In the genomic region with DNA sequence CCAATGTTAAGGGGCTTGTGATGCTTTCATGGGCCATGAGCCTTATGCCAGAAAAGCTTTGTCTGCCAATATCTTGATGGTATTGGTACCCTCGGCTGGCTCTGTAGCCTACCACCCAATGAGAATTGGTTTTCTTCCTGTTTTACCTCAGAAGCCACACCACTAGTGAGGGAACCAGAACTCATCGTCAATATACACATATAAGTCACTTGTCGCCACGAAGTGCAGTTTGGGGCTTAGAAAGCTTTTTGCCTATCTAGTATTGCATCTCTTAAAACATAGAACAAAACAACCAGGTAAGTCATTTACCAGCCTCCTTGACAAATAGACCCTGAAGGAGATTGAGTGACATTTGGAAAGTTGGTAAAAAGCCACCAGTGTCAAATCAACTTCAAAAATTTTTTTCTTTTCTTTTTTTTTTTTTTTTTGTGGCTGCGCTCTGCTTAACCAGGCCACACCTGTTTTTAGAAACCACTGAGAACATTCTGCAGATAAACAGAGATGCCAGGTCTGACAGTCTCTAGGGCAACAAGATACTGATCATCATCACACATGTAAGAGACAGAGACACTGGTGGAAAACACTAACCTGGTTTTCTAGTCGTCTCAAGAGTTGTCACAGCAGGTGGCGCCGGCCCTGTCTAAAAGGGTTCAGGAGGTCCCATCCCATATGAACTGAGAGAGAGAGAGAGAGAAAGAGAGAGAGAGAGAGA, we compare ENCODE assay signal across 19 mouse cellular contexts.
A peak's percentile ranks its signal among the peaks of the same experiment; 100 is the strongest.
DNase-seq lines count a peak whose midpoint lies in the region; ATAC-seq and TF ChIP-seq lines count a peak whose summit lies in the region.
"Had no signal": no experiment of that assay in that cellular context is flagged by ENCODE, and none has a peak within 500 bp of the region (broad histone marks: within the 10 kb centered on the region; RNA-seq: fewer than 3 reads in every experiment).

No protein-coding gene starts in this region.

- H3K4me1 ChIP-seq in lung, postnatal 0 days (ENCODE audit: insufficient read depth, low read depth, low read length), result no peaks in the 10 kb centered on the region
- peaks cover 4% of the 10 kb centered on the region; the same call in 1 of the 2 replicates for H3K4me1 ChIP-seq in small intestine, adult 2 months (ENCODE audit: control insufficient read depth, insufficient read depth, insufficient read length, low read length)
- no peaks in the 10 kb centered on the region for H3K4me1 ChIP-seq in hindbrain, embryonic 11.5 days (replicated peaks; ENCODE audit: control insufficient read depth, insufficient read depth, low read length)
- H3K4me1 ChIP-seq: forebrain, embryonic 10.5 days; hindbrain, embryonic 12.5 days; liver, embryonic 13.5 days had no signal

- no peak overlapping the region for H3K4me2 ChIP-seq in lung, postnatal 0 days (replicated peaks; ENCODE audit: low read depth, low read length)
- no peak overlapping the region for H3K4me2 ChIP-seq in hindbrain, embryonic 11.5 days (replicated peaks; ENCODE audit: low read depth, low read length)
- H3K4me2 ChIP-seq: heart, embryonic 12.5 days; hindbrain, embryonic 12.5 days; liver, embryonic 13.5 days; midbrain, embryonic 11.5 days had no signal

- H3K4me3 ChIP-seq in lung, postnatal 0 days (ENCODE audit: low read depth, low read length), result no peak overlapping the region
- no peak overlapping the region for H3K4me3 ChIP-seq in small intestine, adult 2 months (ENCODE audit: low read depth, low read length)
- H3K4me3 ChIP-seq in hindbrain, embryonic 11.5 days (ENCODE audit: low read depth, low read length), result no peak overlapping the region
- H3K4me3 ChIP-seq: forebrain, embryonic 10.5 days; heart, embryonic 12.5 days; hindbrain, embryonic 12.5 days; liver, embryonic 13.5 days; myocyte had no signal

- H3K36me3 ChIP-seq in lung, postnatal 0 days (ENCODE audit: insufficient read depth, low read length), result no peaks in the 10 kb centered on the region
- no peaks in the 10 kb centered on the region for H3K36me3 ChIP-seq in small intestine, adult 2 months (ENCODE audit: control insufficient read depth, insufficient read depth, low read length)
- H3K36me3 ChIP-seq in hindbrain, embryonic 11.5 days (ENCODE audit: control insufficient read depth, insufficient read depth, low read length), result no peaks in the 10 kb centered on the region
- H3K36me3 ChIP-seq: forebrain, embryonic 10.5 days; heart, embryonic 12.5 days; hindbrain, embryonic 12.5 days; liver, embryonic 13.5 days had no signal

- no peak for TF ChIP-seq EP300 in lung, postnatal 0 days (IDR thresholded peaks at IDR 0.05)

- no peak overlapping the region for H3K27ac ChIP-seq in lung, postnatal 0 days (ENCODE audit: low read length)
- peak overlapping the region; percentile 70 for H3K27ac ChIP-seq in small intestine, adult 2 months (ENCODE audit: insufficient read depth, low read depth, low read length)
- no peak overlapping the region for H3K27ac ChIP-seq in hindbrain, embryonic 11.5 days (ENCODE audit: low read depth, low read length)
- H3K27ac ChIP-seq: forebrain, embryonic 10.5 days; hindbrain, embryonic 12.5 days; liver, embryonic 13.5 days had no signal

- H3K9ac ChIP-seq in lung, postnatal 0 days (replicated peaks; ENCODE audit: low read depth), result no peak overlapping the region
- H3K9ac ChIP-seq in hindbrain, embryonic 11.5 days (ENCODE audit: low read depth, low read length), result no peak overlapping the region
- H3K9ac ChIP-seq: heart, embryonic 12.5 days; hindbrain, embryonic 12.5 days; liver, embryonic 13.5 days had no signal

- H3K27me3 ChIP-seq in lung, postnatal 0 days (replicated peaks; ENCODE audit: insufficient read depth, low read length), result no peaks in the 10 kb centered on the region
- H3K27me3 ChIP-seq in small intestine, adult 2 months (ENCODE audit: control insufficient read depth, insufficient read depth, low read length), result no peaks in the 10 kb centered on the region
- no peaks in the 10 kb centered on the region for H3K27me3 ChIP-seq in hindbrain, embryonic 11.5 days (ENCODE audit: control insufficient read depth, insufficient read depth, low read length)
- H3K27me3 ChIP-seq: heart, embryonic 12.5 days; hindbrain, embryonic 12.5 days; liver, embryonic 13.5 days had no signal

- DNase-seq in lung, postnatal 36 days, result peak; percentile 54
- DNase-seq in lung, postnatal 0 days (ENCODE audit: low spot score), result no peak
- DNase-seq in T-cell, adult 2 months (ENCODE audit: low spot score), result peak; percentile 91
- peak; percentile 84 to 93 for DNase-seq in thymus, postnatal 36 days
- no peak for DNase-seq in right cerebral cortex, postnatal 14 days
- no peak for DNase-seq in hindbrain, embryonic 11.5 days (ENCODE audit: low spot score)
- DNase-seq in adipocyte (ENCODE audit: low spot score), result no peak
- DNase-seq: cerebellum, adult 18-20 months; gastrocnemius, postnatal 25 days; kidney, postnatal 14 days; left cerebral cortex, postnatal 4 days; liver, embryonic 13.5 days had no signal

- ATAC-seq in lung, postnatal 0 days, result no peak
- no peak for ATAC-seq in hindbrain, embryonic 11.5 days (ENCODE audit: low FRiP score)
- ATAC-seq: intestine, embryonic 16.5 days had no signal

- TF ChIP-seq POLR2A in small intestine, adult 2 months (IDR thresholded peaks at IDR 0.05; ENCODE audit: low read depth, low read length), result no peak

- no peak for TF ChIP-seq CTCF in lung, postnatal 0 days (IDR thresholded peaks at IDR 0.05)
- TF ChIP-seq CTCF in small intestine, adult 2 months (IDR thresholded peaks at IDR 0.05; ENCODE audit: extremely low read depth, insufficient read length, insufficient replicate concordance, low read depth, low read length), result no peak

- H3K9me3 ChIP-seq in lung, postnatal 0 days (ENCODE audit: low read length), result no peaks in the 10 kb centered on the region
- H3K9me3 ChIP-seq in hindbrain, embryonic 11.5 days (ENCODE audit: control insufficient read depth, low read length), result no peaks in the 10 kb centered on the region
- H3K9me3 ChIP-seq: forebrain, embryonic 10.5 days; heart, embryonic 12.5 days; hindbrain, embryonic 12.5 days; liver, embryonic 13.5 days had no signal

- WGBS in lung, postnatal 0 days, result 92% methylated on average over 8 of the region's 8 CpGs
- WGBS in small intestine, adult 2 months, result 74% methylated on average over 8 of the region's 8 CpGs
- 91% methylated on average over 8 of the region's 8 CpGs for whole genome bisulfite sequencing in hindbrain, embryonic 11.5 days

Comparison
In these comparisons a context has a peak if more than half of its experiments do, and no peak if none do; other contexts are left out.
1. DNase-seq: peak in lung, postnatal 36 days (single experiment), T-cell, adult 2 months (single experiment) and thymus, postnatal 36 days (2 of 2); none in lung, postnatal 0 days (single experiment), right cerebral cortex, postnatal 14 days (single experiment), hindbrain, embryonic 11.5 days (single experiment) and adipocyte (single experiment).